Mouse (Mus musculus): Measurements from ENCODE around the gene Usp25.

GRCm38 (mm10) chr16:77055519-77056159, 42.1 kb downstream of the Usp25 start:
- no peak for TF ChIP-seq ZC3H11A (IDR thresholded peaks at IDR 0.05; ENCODE audit: borderline replicate concordance, low read depth, low read length)
- no peak for TF ChIP-seq CHD2 (IDR thresholded peaks at IDR 0.05; ENCODE audit: low read depth, low read length)
- TF ChIP-seq HCFC1 (IDR thresholded peaks at IDR 0.05; ENCODE audit: borderline replicate concordance, insufficient read depth, low read length): no peak
